Mouse (Mus musculus) large intestine, adult 2 months (tissue): ENCODE measurements around the gene Vps9d1. TPM values are rescaled to one million over a fixed set of nuclear protein-coding genes. Genes with fewer than 3 reads are reported as not detected.
"Not testable (repeated sequence)": the region's sequence is repeated elsewhere in the genome, so short reads cannot be mapped to it uniquely, and the experiment has no call there.

Source experiments
- DNase-seq: peaks from one replicate; pipeline ENCODE4 v3.0.0-alpha.2; 2012; ENCODE audit warnings: low read depth, low spot score
- WGBS: fragments of 180-500 bp; shearing (Covaris S2); methylation state at CpG from one replicate; pipeline ENCODE4 v1.1.7; 2018; 5-methylcytosine and 5-hydroxymethylcytosine counted together
- polyA plus RNA-seq: library from polyadenylated mRNA; depleted of rRNA; stranded (reverse); fragments of >200 nt; gene quantifications from 2 replicates; pipeline ENCODE4 v1.2.3, GENCODE M21; 2012; rRNA removed

Gene Vps9d1
- polyA plus RNA-seq: 32.9 and 47.0 TPM in 2 replicates

DNA sequence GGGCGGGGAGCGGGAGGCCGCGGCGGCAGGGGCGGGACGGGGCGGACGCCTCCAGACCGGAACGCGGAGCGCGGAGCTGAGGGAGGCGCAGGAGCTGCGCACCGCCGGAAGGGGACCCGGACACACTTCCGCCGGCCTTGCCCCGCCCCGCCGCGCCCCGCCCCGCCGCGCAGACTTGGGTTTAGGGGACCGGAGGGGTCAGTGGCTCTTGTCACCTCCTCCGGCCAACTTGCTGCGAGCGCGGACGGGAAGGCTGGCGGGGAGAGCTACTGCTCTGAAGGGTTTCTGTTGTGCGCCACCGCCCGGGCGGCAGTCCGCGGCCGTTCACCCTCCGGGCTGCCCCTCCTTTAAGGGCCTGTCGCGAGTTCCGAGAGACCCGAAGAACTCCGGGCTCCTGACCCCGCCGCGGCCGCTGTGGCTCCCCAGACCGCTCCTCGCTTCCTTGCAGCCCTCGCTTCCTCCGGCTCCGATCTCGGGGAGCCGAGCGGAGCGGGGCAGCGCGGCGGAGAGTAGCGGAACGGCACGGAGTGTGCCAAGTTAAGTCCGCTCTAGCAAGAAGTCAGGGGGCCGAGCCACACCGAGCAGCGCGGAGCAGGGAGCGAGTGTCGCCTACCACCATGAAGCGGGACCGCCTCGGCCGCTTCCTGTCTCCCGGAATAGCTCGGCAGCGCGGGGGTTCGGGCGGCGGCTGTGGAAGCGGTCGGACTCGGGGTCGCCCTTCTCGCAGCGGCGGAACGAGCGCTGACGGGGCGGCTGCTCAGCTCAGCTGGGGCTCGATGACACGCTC lies at the start of gene Vps9d1, which contains the start of gene Zfp276:
Gene Vps9d1 (minus strand): TSS at position 250 of the 787 bp plus-strand sequence.
Gene Zfp276 (plus strand): TSS at position 97 of the 787 bp plus-strand sequence.
- under 1% methylated on average over 98 of the region's 99 CpGs for WGBS

GRCm38 (mm10) chr8:123298301-123298700 lies 44.2 kb upstream of the Vps9d1 start:
- no peak for DNase-seq
- WGBS: 84% methylated on average over 11 of the region's 11 CpGs

More for the DNA sequence above, at the start of gene Vps9d1, which contains the start of gene Zfp276:
- no peak for DNase-seq

DNA sequence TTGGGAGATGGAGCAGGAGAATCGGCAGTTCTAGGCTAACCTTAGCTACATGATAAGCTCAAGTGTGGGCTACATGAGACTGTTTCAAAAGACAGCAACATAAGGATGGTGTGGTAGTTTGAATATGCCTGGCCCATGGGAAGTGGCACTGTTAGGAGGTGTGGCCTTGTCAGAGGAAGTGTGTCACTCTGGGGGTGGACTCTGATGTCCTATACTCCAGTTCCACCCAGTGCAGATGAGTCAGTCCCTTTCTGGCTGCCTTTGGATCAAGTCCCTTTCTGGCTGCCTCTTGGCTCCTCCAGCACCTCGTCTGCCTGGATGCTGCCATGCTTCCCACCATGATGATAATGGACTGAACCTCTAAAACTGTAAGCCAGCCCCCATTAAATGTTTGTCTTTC lies 38.6 kb upstream of the Vps9d1 start:
- no peak for DNase-seq
- 87% methylated on average over 2 of the region's 2 CpGs for WGBS

GRCm38 (mm10) chr8:123292281-123292680 lies 38.1 kb upstream of the Vps9d1 start:
- no peak for DNase-seq
- 80% methylated on average over 3 of the region's 3 CpGs for WGBS

- WGBS: 86% methylated on average over 8 of the region's 8 CpGs
- DNase-seq: no peak
These were observed 37.6 kb upstream of the Vps9d1 start for GRCm38 (mm10) chr8:123291716-123292115.

DNA sequence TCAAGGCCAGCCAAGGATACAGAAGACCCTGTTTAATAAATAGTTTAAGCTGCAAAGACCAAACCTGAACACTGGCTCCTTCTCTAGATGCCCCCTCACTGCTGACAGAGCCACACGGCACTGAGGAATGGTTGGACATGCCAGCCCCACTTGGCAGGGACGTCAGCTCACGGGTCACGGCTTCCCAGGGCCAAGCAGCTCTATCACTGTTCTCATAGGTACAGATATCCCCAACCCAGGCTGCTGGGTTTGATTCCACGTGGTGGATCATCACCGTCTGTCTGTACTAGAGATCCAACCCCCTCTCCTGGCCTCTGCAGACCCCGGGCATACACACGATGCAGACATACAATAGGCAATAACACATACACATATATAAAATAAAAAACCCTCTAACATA lies 36.5 kb upstream of the Vps9d1 start:
- 97% methylated on average over 8 of the region's 8 CpGs for WGBS
- DNase-seq: no peak

GRCm38 (mm10) chr8:123290166-123290565 lies 36.0 kb upstream of the Vps9d1 start:
- WGBS: 80% methylated on average over 4 of the region's 4 CpGs
- no peak for DNase-seq

- no peak for DNase-seq
These were observed 33.2 kb upstream of the Vps9d1 start for GRCm38 (mm10) chr8:123287362-123287761.

DNA sequence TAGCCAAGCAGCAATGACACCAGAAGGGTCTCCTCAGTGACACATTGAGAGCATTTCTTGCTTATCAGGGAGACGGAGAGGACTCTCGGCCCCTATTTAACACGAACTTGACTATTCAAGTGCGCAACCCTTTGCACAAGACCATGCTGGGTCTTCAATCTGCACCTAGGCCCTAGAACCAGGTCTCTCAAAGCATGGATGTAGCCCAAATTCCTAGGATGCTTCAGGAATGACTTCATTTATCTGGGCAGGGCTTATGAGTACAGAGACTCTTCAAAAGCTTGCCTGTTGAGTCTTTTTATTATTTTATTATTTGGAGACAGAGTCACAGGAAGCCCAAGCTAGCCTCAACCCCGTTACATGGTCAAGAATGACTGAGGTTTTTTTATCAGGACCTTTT lies 30.3 kb upstream of the Vps9d1 start:
- no peak for DNase-seq
- WGBS: 83% methylated on average over 5 of the region's 5 CpGs

More at GRCm38 (mm10) chr8:123287362-123287761, 33.2 kb upstream of the Vps9d1 start:
- WGBS: 93% methylated on average over 17 of the region's 17 CpGs

DNA sequence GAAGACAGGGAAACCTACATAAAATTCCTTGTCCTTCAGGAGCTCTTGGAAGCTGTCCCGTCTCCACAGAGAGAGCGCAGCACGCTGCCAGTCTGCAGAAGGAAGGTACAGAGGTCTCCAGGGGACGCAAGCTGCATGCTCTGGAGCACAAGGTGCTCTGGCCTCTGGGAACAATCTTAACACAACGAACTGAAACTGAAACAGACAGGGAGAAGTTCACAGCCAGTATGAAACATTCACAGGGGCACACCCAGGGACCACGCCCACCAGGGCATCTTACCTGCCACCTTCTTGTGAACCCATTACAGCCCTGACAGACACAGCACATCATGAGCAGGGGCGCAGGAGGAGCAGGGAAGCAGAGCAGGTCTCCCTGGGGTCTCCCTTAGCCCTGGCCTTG lies 29.8 kb upstream of the Vps9d1 start:
- 56% methylated on average over 7 of the region's 7 CpGs for WGBS
- peak; percentile 35 for DNase-seq

DNA sequence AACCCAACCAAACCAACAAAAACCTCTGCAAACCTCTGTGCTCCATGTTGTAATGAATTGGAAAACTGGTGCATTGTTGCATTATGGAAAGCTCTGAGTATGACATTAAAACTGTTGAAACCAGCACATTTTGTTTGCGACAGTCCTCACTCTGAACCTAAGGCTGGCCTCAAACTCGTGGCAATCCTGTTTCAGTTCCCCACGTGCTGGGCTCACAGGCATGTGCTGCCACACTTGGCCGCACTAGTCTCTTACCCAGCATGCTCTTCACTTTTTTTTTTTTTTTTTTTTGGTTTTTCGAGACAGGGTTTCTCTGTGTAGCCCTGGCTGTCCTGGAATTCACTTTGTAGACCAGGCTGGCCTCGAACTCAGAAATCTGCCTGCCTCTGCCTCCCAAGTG lies 28.8 kb upstream of the Vps9d1 start:
- not testable (repeated sequence) for DNase-seq
- 88% methylated on average over 5 of the region's 6 CpGs for WGBS

GRCm38 (mm10) chr8:123280302-123281094 lies 26.4 kb upstream of the Vps9d1 start:
- WGBS: 89% methylated on average over 13 of the region's 13 CpGs
- no peak for DNase-seq

GRCm38 (mm10) chr8:123279828-123280227 lies 25.7 kb upstream of the Vps9d1 start:
- WGBS: 85% methylated on average over 4 of the region's 4 CpGs
- no peak for DNase-seq

- 50% methylated on average over 7 of the region's 7 CpGs for WGBS
- DNase-seq: no peak
These were observed 24.3 kb upstream of the Vps9d1 start for GRCm38 (mm10) chr8:123278445-123278844.

DNA sequence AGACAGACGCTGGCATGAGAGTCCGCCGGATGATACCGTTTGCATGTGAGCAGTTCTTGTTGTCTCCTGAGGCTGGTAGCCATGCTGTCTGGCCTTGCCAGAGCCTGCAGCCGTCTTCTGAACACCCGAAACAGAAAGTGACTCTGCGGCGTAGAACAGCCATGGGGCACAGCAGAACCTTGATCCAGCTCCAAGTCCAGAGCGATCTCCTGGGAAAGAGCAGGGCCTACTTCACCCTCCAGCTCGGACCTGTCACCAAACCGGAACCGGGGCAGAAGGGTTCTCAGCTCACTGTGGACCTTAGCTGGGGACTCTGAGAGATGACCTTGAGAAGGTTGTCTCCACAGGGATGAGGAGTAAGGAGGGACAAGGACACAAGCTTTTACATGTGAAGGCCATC lies 20.9 kb upstream of the Vps9d1 start:
- 94% methylated on average over 12 of the region's 12 CpGs for WGBS

DNA sequence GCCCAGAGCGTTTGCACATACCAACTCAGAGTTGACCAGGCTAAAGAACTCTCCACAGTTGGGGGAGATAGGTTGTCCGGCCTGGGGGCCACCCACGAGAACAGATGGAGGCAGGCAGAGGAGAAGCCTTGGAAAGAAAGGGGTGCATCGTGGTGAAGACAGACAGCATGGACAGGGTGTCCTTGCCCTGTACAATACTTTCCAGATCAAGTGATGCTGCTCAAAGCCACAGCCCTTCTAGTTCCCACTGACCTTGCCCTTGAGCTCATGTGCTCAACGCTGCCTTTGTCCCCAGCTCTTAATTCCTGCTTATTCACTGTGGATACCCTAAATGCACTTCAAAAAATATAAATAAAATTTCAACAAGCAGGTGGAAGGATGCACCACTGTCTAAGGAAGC lies 20.3 kb upstream of the Vps9d1 start:
- no peak for DNase-seq
- 87% methylated on average over 5 of the region's 5 CpGs for WGBS

More for the DNA sequence above, 20.9 kb upstream of the Vps9d1 start:
- DNase-seq: no peak

DNA sequence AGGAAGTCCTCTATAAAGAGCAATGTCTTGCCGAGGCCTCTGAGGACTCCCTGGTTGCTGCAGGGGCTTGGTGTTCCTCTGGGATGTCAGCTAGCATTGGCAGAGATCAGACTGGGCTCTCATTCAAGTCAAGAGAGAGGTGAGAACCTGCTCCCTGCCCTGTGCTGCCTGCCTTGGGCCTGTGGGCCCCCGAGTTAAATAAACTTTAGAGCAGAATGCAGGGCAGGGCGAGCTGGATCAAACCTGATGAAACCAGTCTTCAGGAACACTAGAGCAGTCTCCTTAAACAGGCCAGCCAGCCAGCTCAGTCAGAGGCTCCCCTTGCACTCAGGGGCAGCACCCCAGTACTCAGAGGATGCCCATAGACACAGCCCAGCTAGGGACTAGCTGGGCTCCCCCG lies 17.8 kb upstream of the Vps9d1 start:
- 50% methylated on average over 4 of the region's 4 CpGs for WGBS
- no peak for DNase-seq

DNA sequence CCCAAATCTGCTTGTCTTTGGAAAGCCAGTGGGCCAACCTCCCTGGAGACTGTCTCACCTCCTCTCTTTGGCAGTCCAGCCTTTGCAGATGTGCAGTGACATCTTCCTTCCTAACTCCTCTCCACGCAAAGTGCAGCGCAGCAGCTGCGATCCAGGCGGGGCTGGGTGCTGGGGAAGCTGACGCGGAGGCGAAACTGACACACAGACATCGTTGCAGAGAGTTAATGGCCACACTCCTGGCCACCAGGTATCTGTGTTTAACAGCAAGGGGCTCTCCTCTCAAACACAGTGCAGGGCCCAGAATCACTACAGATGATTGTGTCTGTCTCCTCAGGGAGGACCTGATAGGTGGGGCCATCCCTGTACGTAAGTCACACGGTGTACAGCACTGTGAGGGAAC lies 17.0 kb upstream of the Vps9d1 start:
- DNase-seq: no peak
- 79% methylated on average over 10 of the region's 10 CpGs for WGBS

DNA sequence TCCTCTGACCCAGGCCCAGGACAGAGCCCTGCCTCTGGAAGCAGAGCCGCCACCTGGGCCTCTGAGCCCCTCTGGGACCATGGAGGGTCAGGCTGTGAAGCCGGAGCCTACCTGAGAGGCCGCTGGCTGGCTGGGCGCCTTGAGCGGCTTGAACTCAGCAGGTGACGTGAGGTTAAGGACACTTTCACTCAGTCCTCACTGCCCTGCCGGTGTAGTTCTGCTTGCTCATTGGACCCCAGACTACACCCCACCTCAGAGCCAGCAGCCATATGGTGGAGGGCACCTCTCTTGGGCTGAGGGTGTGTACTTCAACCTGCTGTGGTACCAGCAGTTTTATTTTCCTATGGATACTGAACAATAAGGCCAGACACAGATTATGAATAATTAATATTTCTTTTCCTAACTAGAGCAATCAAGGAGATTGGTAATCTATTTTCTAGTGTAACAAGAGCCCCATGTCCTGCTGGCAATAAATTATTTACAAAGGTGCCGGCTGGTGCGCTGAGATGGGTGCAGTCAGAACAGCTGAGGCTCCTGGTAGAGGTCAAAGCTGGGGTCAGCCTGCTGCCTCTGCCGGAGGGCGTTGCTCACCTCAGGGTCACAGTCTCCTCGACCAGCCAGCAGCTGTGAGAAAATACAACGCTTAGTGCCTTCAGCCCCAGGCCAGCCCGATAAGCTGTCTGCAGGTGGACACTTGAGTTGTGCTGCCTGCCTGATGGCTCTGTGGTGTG lies 13.9 kb upstream of the Vps9d1 start:
- DNase-seq: no peak
- 79% methylated on average over 14 of the region's 14 CpGs for WGBS

- WGBS: 92% methylated on average over 8 of the region's 8 CpGs
These were observed 3.4 kb upstream of the Vps9d1 start for GRCm38 (mm10) chr8:123257593-123257992.

More at GRCm38 (mm10) chr8:123257593-123257992, 3.4 kb upstream of the Vps9d1 start:
- not testable (repeated sequence) for DNase-seq
